Mouse (Mus musculus) bone marrow macrophage, adult 2 months (primary cell): ENCODE results near the gene Ina. TPM values are rescaled to one million over a fixed set of nuclear protein-coding genes. Genes with fewer than 3 reads are reported as not detected.
"Not testable (repeated sequence)": the region's sequence is repeated elsewhere in the genome, so short reads cannot be mapped to it uniquely, and the experiment has no call there.

Experiments
- H3K27ac ChIP-seq: 2 replicates; pipeline ENCODE4 v1.5.1; 2012; ENCODE audit warnings: low read depth, low read length; ENCODE audit not compliant: insufficient read depth
- H3K4me1 ChIP-seq: 2 replicates; pipeline ENCODE4 v1.6.1; 2012; ENCODE audit warnings: low read length; ENCODE audit not compliant: control insufficient read depth, insufficient read depth
- H3K4me3 ChIP-seq: 2 replicates; pipeline ENCODE4 v1.5.1; 2012; ENCODE audit warnings: mild to moderate bottlenecking, low read length, moderate library complexity; ENCODE audit not compliant: insufficient read depth
- CTCF ChIP-seq: IDR thresholded peaks from 2 replicates; pipeline ENCODE4 v1.5.1; 2012; ENCODE audit warnings: low read depth, mild to moderate bottlenecking, low read length, moderate library complexity
- POLR2A ChIP-seq: IDR thresholded peaks from 2 replicates; pipeline ENCODE4 v1.6.1; 2012; ENCODE audit warnings: mild to moderate bottlenecking, low read depth, low read length, borderline replicate concordance
- polyA plus RNA-seq: library from polyadenylated mRNA; stranded (reverse); fragments of >200 nt; gene quantifications from 2 replicates; pipeline ENCODE4 v1.2.4, GENCODE M21; 2012; ENCODE audit not compliant: missing spikeins, insufficient read depth, insufficient read length

The Ina gene
- polyA plus RNA-seq, 1 experiment, result not detected

GRCm38 (mm10) chr19:46975565-46975964, 38.9 kb upstream of the Ina start:
- H3K27ac ChIP-seq, result no peak overlapping the region
- TF ChIP-seq POLR2A, result no peak
- no peak for TF ChIP-seq CTCF
- H3K4me1 ChIP-seq, result peaks cover 38% of the 10 kb centered on the region
- no peak overlapping the region for H3K4me3 ChIP-seq

DNA sequence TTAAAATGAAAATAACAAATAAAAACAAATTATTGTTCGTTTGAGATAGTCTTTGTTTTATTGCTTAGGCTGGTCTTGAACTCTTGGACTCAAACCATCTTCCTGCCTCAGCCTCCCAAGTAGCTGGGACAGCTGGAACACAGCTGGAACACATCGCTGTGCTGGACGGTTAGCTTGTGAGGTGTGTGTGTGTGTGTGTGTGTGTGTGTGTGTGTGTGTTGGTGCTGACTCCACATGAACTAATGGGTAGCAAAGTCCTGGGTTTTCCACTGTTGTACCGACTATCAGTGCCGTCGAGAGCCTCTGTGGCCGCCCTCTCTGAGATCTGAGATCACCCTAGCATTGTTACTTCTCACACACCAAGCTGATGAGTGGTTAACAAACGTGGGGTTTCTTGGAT, 38.5 kb upstream of the Ina start:
- TF ChIP-seq POLR2A, result no peak
- TF ChIP-seq CTCF, result no peak
- H3K4me1 ChIP-seq, result peaks cover 35% of the 10 kb centered on the region
- H3K4me3 ChIP-seq, result no peak overlapping the region
- H3K27ac ChIP-seq, result no peak overlapping the region

DNA sequence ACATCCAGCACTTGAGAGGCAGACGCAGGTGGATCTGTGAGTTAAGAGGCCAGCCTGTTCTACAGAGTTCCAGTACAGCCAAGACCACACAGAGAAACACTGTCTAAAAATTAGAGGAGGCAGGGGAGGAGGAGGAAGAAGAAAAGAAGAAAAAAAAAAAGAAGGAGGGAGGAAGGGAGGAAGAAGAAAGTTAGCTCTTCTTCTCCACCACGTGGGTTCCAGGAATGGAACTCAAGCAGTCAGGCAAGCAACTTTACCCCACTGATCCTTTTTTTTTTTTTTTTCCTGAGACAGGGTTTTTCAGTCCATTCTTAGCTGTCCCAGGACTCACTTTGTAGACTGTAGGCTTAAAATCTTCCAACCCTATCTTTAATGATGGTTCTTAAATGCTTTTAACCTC, 37.8 kb upstream of the Ina start:
- Histone ChIP-seq H3K4me1 (peaks cover 29% of the 10 kb centered on the region), H3K4me3 (no peak overlapping the region), H3K27ac (no peak overlapping the region)
- TF ChIP-seq POLR2A, result no peak
- no peak for TF ChIP-seq CTCF

GRCm38 (mm10) chr19:46977460-46977859, 37.0 kb upstream of the Ina start:
- Histone ChIP-seq H3K4me1 (peaks cover 26% of the 10 kb centered on the region), H3K27ac (no peak overlapping the region), H3K4me3 (no peak overlapping the region)
- TF ChIP-seq CTCF, result no peak
- no peak for TF ChIP-seq POLR2A

DNA sequence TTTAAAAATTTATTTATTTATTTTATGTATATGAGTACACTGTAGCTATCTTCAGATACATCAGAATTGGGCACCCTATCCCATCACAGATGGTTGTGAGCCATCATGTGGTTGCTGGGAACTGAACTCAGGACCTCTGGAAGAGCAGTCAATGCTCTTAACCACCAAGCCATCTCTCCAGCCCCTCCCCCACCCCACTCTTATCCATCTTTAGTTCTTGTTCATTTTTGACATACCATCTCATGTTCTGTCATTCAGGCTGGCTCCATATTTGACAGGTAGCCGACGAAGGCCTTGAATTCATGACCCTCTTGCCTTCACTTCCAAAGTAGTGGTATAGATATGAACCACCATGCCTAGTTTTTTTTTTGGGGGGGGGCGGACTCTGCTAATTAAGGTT, 36.4 kb upstream of the Ina start:
- not testable (repeated sequence) for H3K4me3 ChIP-seq, H3K27ac ChIP-seq
- H3K4me1 ChIP-seq, result peaks cover 26% of the 10 kb centered on the region

- Histone ChIP-seq H3K4me3 (no peak overlapping the region), H3K4me1 (peaks cover 35% of the 10 kb centered on the region), H3K27ac (peak overlapping the region; percentile 50)
- TF ChIP-seq POLR2A (no peak), CTCF (no peak)
Observed at GRCm38 (mm10) chr19:46978920-46979780, 35.3 kb upstream of the Ina start.

DNA sequence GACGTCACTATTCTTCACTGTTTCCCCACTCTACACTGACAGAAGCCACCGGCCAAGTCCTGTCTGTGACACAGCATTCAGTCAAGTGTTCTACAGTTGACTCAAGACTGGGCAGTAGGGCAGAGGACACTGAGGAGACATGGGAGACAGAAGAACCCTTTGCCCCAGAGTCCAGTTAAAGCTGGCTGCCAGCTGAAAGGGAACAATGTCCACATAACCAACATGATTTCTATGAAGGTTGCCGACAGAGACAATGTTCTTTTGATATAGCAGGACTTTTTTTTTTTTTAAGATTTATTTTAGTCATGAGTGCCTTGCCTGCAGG, 34.8 kb upstream of the Ina start:
- H3K4me1 ChIP-seq, result peaks cover 40% of the 10 kb centered on the region
- H3K4me3 ChIP-seq, result no peak overlapping the region
- TF ChIP-seq CTCF (no peak), POLR2A (no peak)
- H3K27ac ChIP-seq, result peak overlapping the region; percentile 50

DNA sequence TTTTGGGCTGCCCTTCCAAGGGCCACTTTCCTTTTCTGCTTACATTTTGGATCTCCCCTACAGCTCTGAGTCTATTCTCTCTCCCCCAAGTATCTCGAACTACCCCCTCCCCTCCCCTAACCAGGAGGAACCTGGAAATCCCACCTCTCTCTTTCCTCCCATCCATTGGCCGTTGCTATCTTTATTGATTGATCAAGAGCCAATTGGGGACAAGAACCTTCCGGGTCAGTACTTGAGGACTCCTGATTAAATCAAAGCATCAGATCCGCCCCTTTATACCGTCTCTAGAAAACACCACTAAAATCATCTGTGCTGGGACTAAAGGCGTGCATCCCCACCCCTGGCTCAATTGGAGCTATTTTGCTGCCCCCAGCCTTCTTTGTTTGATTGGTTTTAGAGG, 33.0 kb upstream of the Ina start:
- Histone ChIP-seq H3K4me1 (peaks cover 48% of the 10 kb centered on the region), H3K4me3 (no peak overlapping the region), H3K27ac (no peak overlapping the region)
- no peak for TF ChIP-seq CTCF
- TF ChIP-seq POLR2A, result no peak

- no peak overlapping the region for H3K4me3 ChIP-seq
- H3K27ac ChIP-seq, result no peak overlapping the region
- TF ChIP-seq CTCF (no peak), POLR2A (no peak)
- peaks cover 57% of the 10 kb centered on the region for H3K4me1 ChIP-seq
Observed at GRCm38 (mm10) chr19:46983352-46983965, 31.0 kb upstream of the Ina start.

DNA sequence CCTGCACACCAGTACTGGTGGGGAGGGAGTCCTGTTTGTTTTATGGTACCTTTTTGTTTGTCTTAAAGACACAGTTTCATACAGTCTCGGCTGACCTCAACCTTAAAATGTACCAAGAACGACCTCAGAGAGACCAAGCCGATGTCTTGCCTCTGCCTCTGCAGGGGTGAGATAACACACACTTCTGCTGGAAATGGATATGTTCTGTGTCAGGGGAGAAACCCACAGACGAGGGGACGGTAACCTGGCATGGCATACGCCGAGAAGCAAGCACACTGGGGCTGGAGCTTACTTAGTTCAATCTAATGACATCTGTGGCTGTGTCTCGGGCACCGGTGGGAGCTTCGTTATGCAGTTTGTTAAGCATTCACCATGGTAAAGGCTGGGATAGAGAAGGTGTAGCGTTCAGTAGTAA, 30.5 kb upstream of the Ina start:
- H3K27ac ChIP-seq, result no peak overlapping the region
- no peak overlapping the region for H3K4me3 ChIP-seq
- H3K4me1 ChIP-seq, result peaks cover 57% of the 10 kb centered on the region
- TF ChIP-seq CTCF (no peak), POLR2A (no peak)
